Mouse (Mus musculus): ENCODE results near the gene Oaz1. TPM values are rescaled to one million over a fixed set of nuclear protein-coding genes. Genes with fewer than 3 reads are reported as not detected.
A peak's percentile ranks its signal among the peaks of the same experiment; 100 is the strongest.

The Oaz1 gene
- polyA plus RNA-seq, 1 experiment from 2014 or later = 1,564 TPM

GRCm38 (mm10) chr10:80862305-80862704 lies 35.8 kb downstream of the Oaz1 start:
- WGBS = 92% methylated on average over 5 of the region's 5 CpGs
- no peaks in the 10 kb centered on the region for H3K9me3 ChIP-seq
- H3K27me3 ChIP-seq = no peaks in the 10 kb centered on the region
- peaks cover 8% of the 10 kb centered on the region for H3K4me1 ChIP-seq
- no peak overlapping the region for H3K4me2 ChIP-seq (replicated peaks)
- H3K9ac ChIP-seq (replicated peaks) = no peak overlapping the region
- no peak overlapping the region for H3K4me3 ChIP-seq
- peaks cover 57% of the 10 kb centered on the region for H3K36me3 ChIP-seq
- ATAC-seq (ENCODE audit: low FRiP score, low read depth) = no peak
- no peak overlapping the region for H3K27ac ChIP-seq (replicated peaks)

- Histone ChIP-seq H3K4me2 (replicated peaks) (no peak overlapping the region), H3K9ac (replicated peaks) (no peak overlapping the region), H3K4me3 (no peak overlapping the region), H3K4me1 (no peaks in the 10 kb centered on the region), H3K27ac (replicated peaks) (no peak overlapping the region), H3K36me3 (peaks cover 70% of the 10 kb centered on the region), H3K27me3 (no peaks in the 10 kb centered on the region), H3K9me3 (no peaks in the 10 kb centered on the region)
- 93% methylated on average over 16 of the region's 16 CpGs for WGBS
- ATAC-seq (ENCODE audit: low FRiP score, low read depth) = no peak
Observed at GRCm38 (mm10) chr10:80864446-80864845, 38.0 kb downstream of the Oaz1 start.

- ATAC-seq (ENCODE audit: low FRiP score, low read depth) = no peak
- Histone ChIP-seq H3K4me2 (replicated peaks) (no peak overlapping the region), H3K36me3 (peaks cover 23% of the 10 kb centered on the region), H3K4me1 (0 out of 2 replicates have a peak, but pooled peaks cover 2% of the 10 kb centered on the region), H3K9ac (replicated peaks) (no peak overlapping the region), H3K4me3 (no peak overlapping the region), H3K27ac (replicated peaks) (no peak overlapping the region), H3K27me3 (peaks cover 8% of the 10 kb centered on the region; the same call in 1 of the 2 replicates), H3K9me3 (no peaks in the 10 kb centered on the region)
- WGBS = 72% methylated on average over 3 of the region's 6 CpGs
Observed at GRCm38 (mm10) chr10:80870993-80871392, 44.5 kb downstream of the Oaz1 start.

- peaks cover 17% of the 10 kb centered on the region for H3K36me3 ChIP-seq
- no peak within 1 kb of the TSS for H3K4me2 ChIP-seq (replicated peaks)
- no peaks in the 10 kb centered on the region for H3K9me3 ChIP-seq
- H3K4me1 ChIP-seq = 0 out of 2 replicates have a peak, but pooled peaks cover 2% of the 10 kb centered on the region
- H3K9ac ChIP-seq (replicated peaks) = no peak within 1 kb of the TSS
- peaks cover 8% of the 10 kb centered on the region; the same call in 1 of the 2 replicates for H3K27me3 ChIP-seq
- WGBS = 36% methylated on average over 9 of the region's 9 CpGs
- no peak for ATAC-seq (ENCODE audit: low FRiP score, low read depth)
- no peak within 1 kb of the TSS for H3K4me3 ChIP-seq
- no peak within 1 kb of the TSS for H3K27ac ChIP-seq (replicated peaks)
Observed at GRCm38 (mm10) chr10:80871581-80871980, 45.1 kb downstream of the Oaz1 start, which contains the start of gene Tmprss9. TSS of gene Tmprss9 (plus strand) at chr10:80871848.

- H3K4me3 ChIP-seq = no peak overlapping the region
- no peak overlapping the region for H3K4me2 ChIP-seq (replicated peaks)
- no peaks in the 10 kb centered on the region for H3K36me3 ChIP-seq
- H3K27me3 ChIP-seq = peaks cover 8% of the 10 kb centered on the region; the same call in 1 of the 2 replicates
- H3K27ac ChIP-seq (replicated peaks) = no peak overlapping the region
- H3K9me3 ChIP-seq = no peaks in the 10 kb centered on the region
- H3K4me1 ChIP-seq = 0 out of 2 replicates have a peak, but pooled peaks cover 2% of the 10 kb centered on the region
- WGBS = 81% methylated on average over 9 of the region's 9 CpGs
- H3K9ac ChIP-seq (replicated peaks) = no peak overlapping the region; the same call in 1 of the 2 replicates
- no peak for ATAC-seq (ENCODE audit: low FRiP score, low read depth)
Observed at GRCm38 (mm10) chr10:80874035-80874434, 47.6 kb downstream of the Oaz1 start.

GRCm38 (mm10) chr10:80876028-80876427 lies 49.6 kb downstream of the Oaz1 start:
- 28% methylated on average over 5 of the region's 5 CpGs for WGBS
- H3K27ac ChIP-seq (replicated peaks) = no peak overlapping the region
- H3K4me1 ChIP-seq = 0 out of 2 replicates have a peak, but pooled peaks cover 2% of the 10 kb centered on the region
- ATAC-seq (ENCODE audit: low FRiP score, low read depth) = peak; percentile 51; the same call in 1 of the 2 replicates
- no peaks in the 10 kb centered on the region for H3K9me3 ChIP-seq
- no peak overlapping the region for H3K4me2 ChIP-seq (replicated peaks)
- H3K9ac ChIP-seq (replicated peaks) = no peak overlapping the region; the same call in 1 of the 2 replicates
- H3K27me3 ChIP-seq = peaks cover 12% of the 10 kb centered on the region
- H3K4me3 ChIP-seq = no peak overlapping the region
- H3K36me3 ChIP-seq = no peaks in the 10 kb centered on the region

GRCm38 (mm10) chr10:80876594-80876993 lies 50.1 kb downstream of the Oaz1 start:
- Histone ChIP-seq H3K9me3 (no peaks in the 10 kb centered on the region), H3K4me3 (no peak overlapping the region), H3K4me2 (replicated peaks) (no peak overlapping the region), H3K9ac (replicated peaks) (no peak overlapping the region; the same call in 1 of the 2 replicates), H3K36me3 (no peaks in the 10 kb centered on the region), H3K27ac (replicated peaks) (no peak overlapping the region), H3K4me1 (0 out of 2 replicates have a peak, but pooled peaks cover 2% of the 10 kb centered on the region), H3K27me3 (peaks cover 9% of the 10 kb centered on the region)
- WGBS = 28% methylated on average over 3 of the region's 3 CpGs
- ATAC-seq (ENCODE audit: low FRiP score, low read depth) = 0 out of 2 replicates have a peak, but pooled peaks have one; percentile 12

MicroRNAs within 50 kb of the gene (microRNA counts, 519-probe panel; counts per million panel counts)
- microRNA mmu-miR-1982 = not detected

Small RNAs within 50 kb of the gene (microRNA-seq; reads per million reads assigned to microRNA genes)
- gene Mir1982 = 3.9 reads per million, percentile 15 among the genes with 10 or more reads in this experiment

Other genes with a start within 250 kb of the Oaz1 start
- gene Klf16, start 249.3 kb upstream of the Oaz1 start, polyA plus RNA-seq (2016; fragmentation: Nextera tagmentation; extraction: Ambion mirVana) = 6.1 and 6.2 TPM in 2 replicates
- gene Abhd17a, start 236.3 kb upstream of the Oaz1 start, polyA plus RNA-seq (2016; fragmentation: Nextera tagmentation; extraction: Ambion mirVana) = 104 and 105 TPM in 2 replicates
- 63.1 and 68.4 TPM in 2 replicates for gene Scamp4, start 223.8 kb upstream of the Oaz1 start, polyA plus RNA-seq (2016; fragmentation: Nextera tagmentation; extraction: Ambion mirVana)
- 7.8 and 8.7 TPM in 2 replicates for gene Adat3, start 223.8 kb upstream of the Oaz1 start, polyA plus RNA-seq (2016; fragmentation: Nextera tagmentation; extraction: Ambion mirVana)
- gene Gm49322, start 220.6 kb upstream of the Oaz1 start, polyA plus RNA-seq (2016; fragmentation: Nextera tagmentation; extraction: Ambion mirVana) = 6.0 and 7.5 TPM in 2 replicates
- gene Csnk1g2, start 203.8 kb upstream of the Oaz1 start, polyA plus RNA-seq (2016; fragmentation: Nextera tagmentation; extraction: Ambion mirVana) = 180 and 194 TPM in 2 replicates
- 82.7 and 95.3 TPM in 2 replicates for gene Btbd2, start 169.6 kb upstream of the Oaz1 start, polyA plus RNA-seq (2016; fragmentation: Nextera tagmentation; extraction: Ambion mirVana)
- gene Mknk2, start 148.5 kb upstream of the Oaz1 start, polyA plus RNA-seq (2016; fragmentation: Nextera tagmentation; extraction: Ambion mirVana) = 83.6 and 86.5 TPM in 2 replicates
- 60.4 and 67.0 TPM in 2 replicates for gene Mob3a, start 124.7 kb upstream of the Oaz1 start, polyA plus RNA-seq (2016; fragmentation: Nextera tagmentation; extraction: Ambion mirVana)
- gene Izumo4, start 124.5 kb upstream of the Oaz1 start, polyA plus RNA-seq (2016; fragmentation: Nextera tagmentation; extraction: Ambion mirVana) = 24.9 and 29.9 TPM in 2 replicates
- 94.0 and 99.1 TPM in 2 replicates for gene Ap3d1, start 84.4 kb upstream of the Oaz1 start, polyA plus RNA-seq (2016; fragmentation: Nextera tagmentation; extraction: Ambion mirVana)
- gene Dot1l, start 71.5 kb upstream of the Oaz1 start, polyA plus RNA-seq (2016; fragmentation: Nextera tagmentation; extraction: Ambion mirVana) = 26.9 and 30.8 TPM in 2 replicates
- gene Sf3a2, start 28.5 kb upstream of the Oaz1 start, polyA plus RNA-seq (2016; fragmentation: Nextera tagmentation; extraction: Ambion mirVana) = 68.5 and 70.8 TPM in 2 replicates
- gene Plekhj1, start 28.0 kb upstream of the Oaz1 start, polyA plus RNA-seq (2016; fragmentation: Nextera tagmentation; extraction: Ambion mirVana) = 137 and 148 TPM in 2 replicates
- gene Amh, start 21.4 kb upstream of the Oaz1 start, polyA plus RNA-seq (2016; fragmentation: Nextera tagmentation; extraction: Ambion mirVana) = 0.10 TPM in 1 of 2 replicates, not detected in the other
- gene Jsrp1, start 13.2 kb upstream of the Oaz1 start, polyA plus RNA-seq (2016; fragmentation: Nextera tagmentation; extraction: Ambion mirVana) = 0.38 and 0.50 TPM in 2 replicates
- 0.77 and 1.0 TPM in 2 replicates for gene Lingo3, start 17.4 kb downstream of the Oaz1 start, polyA plus RNA-seq (2016; fragmentation: Nextera tagmentation; extraction: Ambion mirVana)
- gene Lsm7, start 28.6 kb downstream of the Oaz1 start, polyA plus RNA-seq (2016; fragmentation: Nextera tagmentation; extraction: Ambion mirVana) = 250 and 263 TPM in 2 replicates
- gene Sppl2b, start 28.6 kb downstream of the Oaz1 start, polyA plus RNA-seq (2016; fragmentation: Nextera tagmentation; extraction: Ambion mirVana) = 44.6 and 47.1 TPM in 2 replicates
- 0.08 and 0.14 TPM in 2 replicates for gene Tmprss9, start 45.2 kb downstream of the Oaz1 start, polyA plus RNA-seq (2016; fragmentation: Nextera tagmentation; extraction: Ambion mirVana)
- gene Timm13, start 74.3 kb downstream of the Oaz1 start, polyA plus RNA-seq (2016; fragmentation: Nextera tagmentation; extraction: Ambion mirVana) = 305 and 308 TPM in 2 replicates
- 61.7 and 62.0 TPM in 2 replicates for gene Lmnb2, start 91.6 kb downstream of the Oaz1 start, polyA plus RNA-seq (2016; fragmentation: Nextera tagmentation; extraction: Ambion mirVana)
- 8.7 and 11.8 TPM in 2 replicates for gene Gadd45b, start 103.4 kb downstream of the Oaz1 start, polyA plus RNA-seq (2016; fragmentation: Nextera tagmentation; extraction: Ambion mirVana)
- 8.8 and 9.3 TPM in 2 replicates for gene Gng7, start 188.3 kb downstream of the Oaz1 start, polyA plus RNA-seq (2016; fragmentation: Nextera tagmentation; extraction: Ambion mirVana)
- gene Diras1, start 199.0 kb downstream of the Oaz1 start, polyA plus RNA-seq (2016; fragmentation: Nextera tagmentation; extraction: Ambion mirVana) = 11.3 and 13.4 TPM in 2 replicates
- 33.1 and 34.9 TPM in 2 replicates for gene Slc39a3, start 210.8 kb downstream of the Oaz1 start, polyA plus RNA-seq (2016; fragmentation: Nextera tagmentation; extraction: Ambion mirVana)
- gene Sgta, start 233.5 kb downstream of the Oaz1 start, polyA plus RNA-seq (2016; fragmentation: Nextera tagmentation; extraction: Ambion mirVana) = 262 and 271 TPM in 2 replicates
- gene Thop1, start 243.4 kb downstream of the Oaz1 start, polyA plus RNA-seq (2016; fragmentation: Nextera tagmentation; extraction: Ambion mirVana) = 56.9 and 58.3 TPM in 2 replicates